Mouse (Mus musculus): ENCODE results near the gene Ntrk1.

Gene Ntrk1

GRCm38 (mm10) chr3:87752567-87752966 lies 42.4 kb downstream of the Ntrk1 start:
- DNase-seq (ENCODE audit: extremely low spot score) = no peak

- no peak for DNase-seq (ENCODE audit: extremely low spot score)
These were observed 45.0 kb downstream of the Ntrk1 start for GRCm38 (mm10) chr3:87749977-87750376.

GRCm38 (mm10) chr3:87749036-87749435 lies 45.9 kb downstream of the Ntrk1 start:
- DNase-seq (ENCODE audit: extremely low spot score) = peak; percentile 46

- DNase-seq (ENCODE audit: extremely low spot score) = no peak
These were observed 46.5 kb downstream of the Ntrk1 start, which contains the start of gene Lrrc71 for GRCm38 (mm10) chr3:87748431-87748830. TSS of gene Lrrc71 (minus strand) at chr3:87748625.

- peak; percentile 29 for DNase-seq (ENCODE audit: extremely low spot score)
These were observed 49.8 kb downstream of the Ntrk1 start for GRCm38 (mm10) chr3:87745036-87745659.

GRCm38 (mm10) chr3:87743927-87744326 lies 51.0 kb downstream of the Ntrk1 start:
- DNase-seq (ENCODE audit: extremely low spot score) = no peak

GRCm38 (mm10) chr3:87742735-87743134 lies 52.2 kb downstream of the Ntrk1 start:
- DNase-seq (ENCODE audit: extremely low spot score) = no peak

- no peak for DNase-seq (ENCODE audit: extremely low spot score)
These were observed 52.9 kb downstream of the Ntrk1 start for GRCm38 (mm10) chr3:87742013-87742412.

GRCm38 (mm10) chr3:87738906-87739305 lies 56.1 kb downstream of the Ntrk1 start:
- no peak for DNase-seq (ENCODE audit: extremely low spot score)

- no peak for DNase-seq (ENCODE audit: extremely low spot score)
These were observed 59.6 kb downstream of the Ntrk1 start for GRCm38 (mm10) chr3:87735335-87735734.

GRCm38 (mm10) chr3:87733984-87734761 lies 60.8 kb downstream of the Ntrk1 start:
- no peak for DNase-seq (ENCODE audit: extremely low spot score)

- no peak for DNase-seq (ENCODE audit: extremely low spot score)
These were observed 61.9 kb downstream of the Ntrk1 start for GRCm38 (mm10) chr3:87733098-87733497.

GRCm38 (mm10) chr3:87728696-87729095 lies 66.3 kb downstream of the Ntrk1 start:
- DNase-seq (ENCODE audit: extremely low spot score) = no peak

All from embryo, embryonic 9.5 days (tissue).